Mouse (Mus musculus): ENCODE measurements around the gene Chrdl2. TPM values are rescaled to one million over a fixed set of nuclear protein-coding genes. Genes with fewer than 3 reads are reported as not detected.
"Not testable (repeated sequence)": the region's sequence is repeated elsewhere in the genome, so short reads cannot be mapped to it uniquely, and the experiment has no call there.

The Chrdl2 gene
- polyA plus RNA-seq, 1 experiment = 0.61 TPM

- H3K4me3 ChIP-seq (ENCODE audit: insufficient read depth, low read length) = no peak overlapping the region
- no peaks in the 10 kb centered on the region for H3K4me1 ChIP-seq (ENCODE audit: control insufficient read depth, insufficient read depth, low read length)
- TF ChIP-seq POLR2A (IDR thresholded peaks at IDR 0.05; ENCODE audit: extremely low read depth, insufficient read depth, low read length) (no peak), CTCF (IDR thresholded peaks at IDR 0.05; ENCODE audit: extremely low read depth, insufficient read depth, low read length) (no peak)
- H3K27ac ChIP-seq (ENCODE audit: insufficient read depth, low read length) = no peak overlapping the region
Measured at GRCm38 (mm10) chr7:100051904-100052303, 45.9 kb downstream of the Chrdl2 start.

GRCm38 (mm10) chr7:100052991-100053390 is 47.0 kb downstream of the Chrdl2 start:
- not testable (repeated sequence) for H3K27ac ChIP-seq (ENCODE audit: insufficient read depth, low read length); H3K4me1 ChIP-seq (ENCODE audit: control insufficient read depth, insufficient read depth, low read length); H3K4me3 ChIP-seq (ENCODE audit: insufficient read depth, low read length)

- no peak overlapping the region for H3K27ac ChIP-seq (ENCODE audit: insufficient read depth, low read length)
- H3K4me3 ChIP-seq (ENCODE audit: insufficient read depth, low read length) = no peak overlapping the region
- no peak for TF ChIP-seq POLR2A (IDR thresholded peaks at IDR 0.05; ENCODE audit: extremely low read depth, insufficient read depth, low read length)
- TF ChIP-seq CTCF (IDR thresholded peaks at IDR 0.05; ENCODE audit: extremely low read depth, insufficient read depth, low read length) = no peak
- H3K4me1 ChIP-seq (ENCODE audit: control insufficient read depth, insufficient read depth, low read length) = no peaks in the 10 kb centered on the region
Measured at GRCm38 (mm10) chr7:100073959-100074358, 68.0 kb downstream of the Chrdl2 start.

- H3K4me3 ChIP-seq (ENCODE audit: insufficient read depth, low read length) = no peak overlapping the region
- TF ChIP-seq POLR2A (IDR thresholded peaks at IDR 0.05; ENCODE audit: extremely low read depth, insufficient read depth, low read length) = no peak
- TF ChIP-seq CTCF (IDR thresholded peaks at IDR 0.05; ENCODE audit: extremely low read depth, insufficient read depth, low read length) = no peak
- no peak overlapping the region for H3K27ac ChIP-seq (ENCODE audit: insufficient read depth, low read length)
- H3K4me1 ChIP-seq (ENCODE audit: control insufficient read depth, insufficient read depth, low read length) = no peaks in the 10 kb centered on the region
Measured at GRCm38 (mm10) chr7:100076296-100076695, 70.3 kb downstream of the Chrdl2 start.

- no peak for TF ChIP-seq CTCF (IDR thresholded peaks at IDR 0.05; ENCODE audit: extremely low read depth, insufficient read depth, low read length)
- TF ChIP-seq POLR2A (IDR thresholded peaks at IDR 0.05; ENCODE audit: extremely low read depth, insufficient read depth, low read length) = no peak
- H3K4me3 ChIP-seq (ENCODE audit: insufficient read depth, low read length) = no peak overlapping the region
- H3K27ac ChIP-seq (ENCODE audit: insufficient read depth, low read length) = no peak overlapping the region
- H3K4me1 ChIP-seq (ENCODE audit: control insufficient read depth, insufficient read depth, low read length) = no peaks in the 10 kb centered on the region
Measured at GRCm38 (mm10) chr7:100077071-100077470, 71.1 kb downstream of the Chrdl2 start.

GRCm38 (mm10) chr7:100080087-100080781 is 74.3 kb downstream of the Chrdl2 start:
- no peaks in the 10 kb centered on the region for H3K4me1 ChIP-seq (ENCODE audit: control insufficient read depth, insufficient read depth, low read length)
- no peak overlapping the region for H3K27ac ChIP-seq (ENCODE audit: insufficient read depth, low read length)
- no peak overlapping the region for H3K4me3 ChIP-seq (ENCODE audit: insufficient read depth, low read length)
- no peak for TF ChIP-seq POLR2A (IDR thresholded peaks at IDR 0.05; ENCODE audit: extremely low read depth, insufficient read depth, low read length)
- TF ChIP-seq CTCF (IDR thresholded peaks at IDR 0.05; ENCODE audit: extremely low read depth, insufficient read depth, low read length) = no peak

- TF ChIP-seq POLR2A (IDR thresholded peaks at IDR 0.05; ENCODE audit: extremely low read depth, insufficient read depth, low read length) = no peak
- no peak for TF ChIP-seq CTCF (IDR thresholded peaks at IDR 0.05; ENCODE audit: extremely low read depth, insufficient read depth, low read length)
- Histone ChIP-seq H3K4me1 (ENCODE audit: control insufficient read depth, insufficient read depth, low read length) (no peaks in the 10 kb centered on the region), H3K4me3 (ENCODE audit: insufficient read depth, low read length) (no peak overlapping the region), H3K27ac (ENCODE audit: insufficient read depth, low read length) (no peak overlapping the region)
Measured at GRCm38 (mm10) chr7:100082836-100083235, 76.9 kb downstream of the Chrdl2 start.

GRCm38 (mm10) chr7:100083812-100084211 is 77.8 kb downstream of the Chrdl2 start:
- TF ChIP-seq CTCF (IDR thresholded peaks at IDR 0.05; ENCODE audit: extremely low read depth, insufficient read depth, low read length) (no peak), POLR2A (IDR thresholded peaks at IDR 0.05; ENCODE audit: extremely low read depth, insufficient read depth, low read length) (no peak)
- Histone ChIP-seq H3K4me1 (ENCODE audit: control insufficient read depth, insufficient read depth, low read length) (no peaks in the 10 kb centered on the region), H3K4me3 (ENCODE audit: insufficient read depth, low read length) (no peak overlapping the region), H3K27ac (ENCODE audit: insufficient read depth, low read length) (no peak overlapping the region)

Other genes starting within 250 kb of the Chrdl2 start
- not detected in 2 replicates for gene Olfr521, start 242.7 kb upstream of the Chrdl2 start, polyA plus RNA-seq (2012; rRNA removed)
- gene Neu3, start 177.8 kb upstream of the Chrdl2 start, polyA plus RNA-seq (2012; rRNA removed) = 1.9 and 2.0 TPM in 2 replicates
- gene Xrra1, start 147.1 kb upstream of the Chrdl2 start, polyA plus RNA-seq (2012; rRNA removed) = 0.96 and 1.3 TPM in 2 replicates
- gene Spcs2, start 142.7 kb upstream of the Chrdl2 start, polyA plus RNA-seq (2012; rRNA removed) = 65.2 and 68.3 TPM in 2 replicates
- gene Rnf169, start 25.7 kb upstream of the Chrdl2 start, polyA plus RNA-seq (2012; rRNA removed) = 23.7 TPM in 2 replicates
- 31.2 and 31.8 TPM in 2 replicates for gene Pold3, start 115.4 kb downstream of the Chrdl2 start, polyA plus RNA-seq (2012; rRNA removed)
- gene Lipt2, start 153.1 kb downstream of the Chrdl2 start, polyA plus RNA-seq (2012; rRNA removed) = 7.8 and 8.9 TPM in 2 replicates
- gene Kcne3, start 170.3 kb downstream of the Chrdl2 start, polyA plus RNA-seq (2012; rRNA removed) = 0.44 and 0.57 TPM in 2 replicates
- gene Pgm2l1, start 221.2 kb downstream of the Chrdl2 start, polyA plus RNA-seq (2012; rRNA removed) = 91.0 and 97.7 TPM in 2 replicates

All from cortical plate, adult 2 months (tissue).